Mouse (Mus musculus) spleen, adult 12 weeks (tissue): ENCODE data around the gene Cpne5.
"Not testable (repeated sequence)": the region's sequence is repeated elsewhere in the genome, so short reads cannot be mapped to it uniquely, and the experiment has no call there.

ENCODE experiments used
- DNase-seq: peaks from one replicate; pipeline ENCODE4 v3.0.0; 2022; ENCODE audit warnings: low spot score

Gene Cpne5

DNA sequence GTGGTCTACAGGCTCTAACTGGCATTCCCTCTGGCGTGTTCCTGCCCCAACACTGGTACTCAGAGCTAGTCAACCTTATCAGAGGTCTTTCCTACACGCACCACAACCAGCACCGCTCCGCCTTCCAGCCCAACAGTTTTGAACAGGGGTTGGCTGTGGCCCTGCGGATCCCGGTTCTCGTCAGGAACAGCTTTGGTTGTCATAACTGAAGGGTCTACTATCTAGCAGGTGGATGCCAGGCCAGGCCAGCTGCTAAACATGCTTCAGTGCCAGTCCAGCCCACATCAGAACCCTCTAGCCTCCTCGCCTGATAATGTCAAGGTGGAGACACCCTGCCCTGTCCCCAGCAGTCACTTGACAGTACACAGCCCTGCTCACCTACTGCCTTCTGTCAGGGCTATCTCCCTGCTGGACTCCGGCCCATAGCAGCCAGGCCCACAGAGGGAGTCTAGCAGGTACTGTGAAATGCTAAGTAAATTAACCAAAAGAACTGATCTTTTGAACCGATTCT lies 19.1 kb upstream of the Cpne5 start:
- DNase-seq = no peak

DNA sequence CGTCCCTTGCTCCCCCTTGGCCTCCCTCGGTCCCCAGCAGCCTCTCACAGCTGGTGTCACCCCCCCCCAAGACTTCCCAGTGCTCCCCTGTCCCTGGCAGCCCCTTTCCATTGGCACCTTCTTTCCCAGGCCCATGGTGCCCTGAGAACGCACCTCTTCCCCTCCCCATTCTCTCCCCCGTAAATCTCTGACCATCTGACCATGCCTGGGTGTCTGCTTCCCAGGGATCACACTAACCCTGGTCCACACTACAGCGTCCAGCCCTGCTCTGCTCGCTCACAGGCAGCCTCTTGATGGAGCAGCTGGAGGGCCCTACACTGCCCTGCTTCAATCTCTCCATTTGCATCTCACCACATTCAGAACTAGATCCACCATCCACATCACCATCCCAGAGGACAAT lies 18.5 kb upstream of the Cpne5 start:
- no peak for DNase-seq

DNA sequence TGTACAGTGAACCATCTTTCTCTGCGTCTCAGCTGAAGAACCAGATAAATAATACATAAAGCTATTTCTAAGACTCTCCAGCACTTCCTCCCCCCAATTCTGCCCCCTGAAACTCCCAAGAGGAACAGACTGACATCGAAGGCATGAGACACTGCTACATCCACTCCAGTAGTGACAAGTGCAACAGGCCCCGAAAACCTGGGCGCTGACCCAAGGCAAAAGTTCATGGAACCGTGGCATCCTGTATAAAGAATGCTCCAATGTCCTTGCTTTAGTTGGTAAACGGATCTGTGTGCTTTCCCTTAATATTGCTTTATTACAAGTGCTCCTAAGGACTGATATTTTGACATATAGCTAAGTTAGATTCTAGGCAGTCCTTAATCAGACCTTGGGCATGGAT lies 16.8 kb upstream of the Cpne5 start:
- DNase-seq = not testable (repeated sequence)

DNA sequence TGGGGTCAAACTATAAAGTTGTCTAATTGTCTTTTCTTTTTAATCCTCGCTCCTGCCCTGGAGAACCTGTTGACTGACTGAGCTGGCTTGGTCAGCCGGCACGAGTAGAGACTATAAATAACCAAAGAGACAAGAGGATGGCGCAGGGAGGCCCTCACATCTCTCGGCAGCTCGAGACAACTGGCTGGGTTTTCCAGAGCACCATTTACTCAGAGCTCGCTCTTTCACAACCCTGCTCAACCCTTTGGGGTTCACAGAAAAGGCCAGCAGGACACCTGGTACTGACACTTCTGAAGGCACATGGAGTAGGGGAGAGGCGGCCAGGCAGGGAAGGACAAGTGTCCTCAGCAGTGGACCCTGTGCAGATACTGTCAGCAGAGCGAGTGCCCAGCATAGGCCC lies 15.7 kb upstream of the Cpne5 start:
- DNase-seq = no peak

GRCm38 (mm10) chr17:29253236-29253635 lies 15.3 kb upstream of the Cpne5 start:
- DNase-seq = no peak

GRCm38 (mm10) chr17:29251608-29252390 lies 13.8 kb upstream of the Cpne5 start:
- DNase-seq = no peak

DNA sequence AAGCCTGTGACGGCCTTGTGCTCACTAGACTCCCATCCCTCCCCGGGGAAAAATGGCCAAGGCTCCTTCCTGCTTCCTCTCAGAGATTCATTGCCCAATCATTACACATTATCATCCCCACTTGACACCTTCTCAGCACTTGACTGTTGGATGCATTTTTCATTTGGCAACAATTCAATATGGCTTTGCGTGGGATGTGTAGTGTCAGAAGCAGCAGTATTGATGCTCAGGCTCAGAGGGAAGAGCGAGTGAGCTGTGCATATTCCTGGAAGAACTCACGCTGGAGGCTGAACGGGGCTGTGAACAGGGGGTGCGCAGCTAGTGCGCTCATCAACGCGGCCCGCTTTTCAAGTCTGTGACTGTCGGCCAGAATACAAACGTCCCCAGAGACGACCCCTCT lies 13.0 kb upstream of the Cpne5 start:
- DNase-seq = not testable (repeated sequence)

DNA sequence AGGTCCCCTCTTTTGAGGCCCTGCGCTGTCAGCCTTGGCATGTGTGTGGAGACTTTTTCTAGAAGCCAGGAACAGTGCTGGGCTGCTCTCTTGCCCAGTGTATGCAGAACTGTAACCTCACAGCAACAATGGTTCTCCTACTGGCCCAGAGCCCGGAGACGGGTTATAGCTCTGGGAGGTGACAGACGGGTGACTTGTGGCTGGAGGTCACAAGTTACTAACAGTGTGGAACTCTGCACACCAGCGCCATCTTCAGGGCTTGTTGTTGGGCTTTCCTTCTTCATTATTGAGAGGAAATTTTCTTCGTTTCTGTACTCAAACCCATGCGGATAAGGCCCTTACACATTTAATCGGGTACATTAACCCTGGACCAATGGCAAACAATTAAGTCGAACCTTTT lies 11.5 kb upstream of the Cpne5 start:
- DNase-seq = no peak

- no peak for DNase-seq
Observed at GRCm38 (mm10) chr17:29247881-29248280, 9.9 kb upstream of the Cpne5 start.

GRCm38 (mm10) chr17:29246602-29247001 lies 8.6 kb upstream of the Cpne5 start:
- DNase-seq = no peak

GRCm38 (mm10) chr17:29245725-29246124 lies 7.8 kb upstream of the Cpne5 start:
- no peak for DNase-seq

DNA sequence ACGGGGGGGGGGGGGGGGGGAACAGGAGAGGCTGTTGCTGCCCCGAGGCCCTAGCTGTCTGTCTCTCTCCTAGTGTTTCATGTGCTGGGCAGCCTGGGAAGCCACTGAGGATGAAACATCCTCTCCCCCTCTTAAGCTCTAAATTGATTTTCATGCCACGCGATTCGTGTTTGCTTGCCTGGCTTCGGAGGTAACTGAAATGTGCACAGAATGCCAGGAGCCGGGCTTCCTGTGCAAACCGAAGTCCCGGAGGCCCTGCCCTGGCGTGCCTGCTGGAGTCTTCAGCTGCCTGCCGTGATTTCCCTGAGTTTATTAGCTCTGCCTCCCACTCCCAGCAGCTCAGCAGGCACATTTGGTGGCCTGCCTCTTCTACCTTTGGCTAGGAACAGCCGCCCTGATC lies 6.9 kb upstream of the Cpne5 start:
- no peak for DNase-seq

- no peak for DNase-seq
Observed at GRCm38 (mm10) chr17:29238421-29238945, 516 bp upstream of the Cpne5 start.

DNA sequence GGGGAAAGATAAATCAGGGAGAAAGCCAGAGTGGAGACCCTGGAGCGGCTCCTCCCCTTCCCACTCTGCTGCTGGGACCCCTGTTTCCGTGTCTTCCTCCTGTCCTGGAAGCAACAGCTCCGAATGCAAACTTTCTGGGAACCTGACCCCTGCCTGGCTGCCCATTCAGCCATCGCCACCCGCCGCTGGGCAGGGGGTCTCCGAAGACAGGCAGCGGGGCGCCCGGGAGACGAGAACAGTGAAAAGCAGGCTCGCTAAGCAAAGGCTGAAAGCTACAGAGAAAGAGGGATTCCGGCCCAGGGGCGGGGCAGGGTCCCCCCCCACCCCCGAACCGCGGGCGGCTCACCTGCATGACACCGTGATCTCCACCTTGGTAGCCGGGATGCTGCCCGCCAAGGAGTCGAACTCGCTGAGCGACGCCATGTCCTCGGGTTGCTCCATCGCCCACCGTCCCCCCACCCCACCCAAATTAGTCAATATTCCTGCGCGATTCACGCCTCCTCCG lies 648 bp downstream of the Cpne5 start:
- DNase-seq = no peak

DNA sequence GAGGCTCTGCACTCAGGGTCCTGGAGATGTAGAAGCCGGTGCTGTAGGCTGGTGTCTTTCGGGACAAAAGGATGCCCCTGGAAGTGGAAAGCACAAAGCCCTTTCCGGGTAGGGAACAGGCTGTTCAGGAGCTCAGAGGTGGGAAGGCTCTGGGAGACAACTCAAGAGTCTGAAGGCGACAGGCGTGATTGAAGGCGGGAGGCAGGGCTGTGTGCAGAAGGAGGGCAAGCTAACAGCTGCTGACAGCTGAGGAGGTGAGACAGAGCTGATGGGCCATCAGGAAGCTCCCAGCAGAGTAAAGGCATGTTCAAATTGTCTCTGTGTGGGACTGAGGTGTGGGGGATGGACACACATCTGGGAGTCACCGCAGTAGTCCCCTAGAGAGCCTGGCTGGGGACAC lies 1.9 kb downstream of the Cpne5 start:
- DNase-seq = no peak

GRCm38 (mm10) chr17:29231109-29231508 lies 6.9 kb downstream of the Cpne5 start:
- no peak for DNase-seq

DNA sequence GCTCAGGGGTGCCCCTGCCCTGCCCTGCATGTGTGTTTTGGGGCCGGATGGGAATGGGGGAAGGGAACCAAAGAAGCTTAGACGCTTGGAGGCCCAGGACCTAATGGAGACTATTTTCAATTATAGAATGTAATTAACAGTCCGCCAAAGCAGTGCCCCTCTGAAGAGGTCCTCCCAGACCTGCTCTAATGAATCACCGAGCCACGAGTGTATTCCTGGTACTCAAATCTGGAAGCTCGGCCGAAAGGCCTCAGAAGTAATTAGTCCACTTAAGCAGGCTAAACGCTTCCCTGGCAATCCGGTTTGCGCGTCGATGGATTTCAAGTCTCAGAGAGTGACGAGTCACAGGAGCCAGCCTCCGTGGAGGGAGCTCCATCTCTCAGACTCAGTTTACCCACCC lies 17.3 kb downstream of the Cpne5 start:
- no peak for DNase-seq

GRCm38 (mm10) chr17:29218017-29218416 lies 19.9 kb downstream of the Cpne5 start:
- DNase-seq = no peak

GRCm38 (mm10) chr17:29216078-29216477 lies 21.9 kb downstream of the Cpne5 start:
- DNase-seq = no peak

- DNase-seq = no peak
Observed at GRCm38 (mm10) chr17:29214655-29215054, 23.3 kb downstream of the Cpne5 start.

DNA sequence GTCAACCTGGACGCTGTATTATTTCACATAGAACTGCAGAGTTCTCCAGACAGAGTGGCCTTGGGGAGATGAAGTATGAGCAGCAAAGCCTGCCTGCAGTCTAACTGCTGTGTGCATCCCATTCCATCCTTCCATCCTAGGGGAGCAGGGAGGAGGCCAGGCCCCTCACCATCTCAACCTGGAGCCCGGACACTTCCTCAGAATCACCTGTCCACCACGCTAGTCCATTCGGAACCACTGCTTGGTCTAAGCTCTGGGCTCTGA lies 23.8 kb downstream of the Cpne5 start:
- no peak for DNase-seq

DNA sequence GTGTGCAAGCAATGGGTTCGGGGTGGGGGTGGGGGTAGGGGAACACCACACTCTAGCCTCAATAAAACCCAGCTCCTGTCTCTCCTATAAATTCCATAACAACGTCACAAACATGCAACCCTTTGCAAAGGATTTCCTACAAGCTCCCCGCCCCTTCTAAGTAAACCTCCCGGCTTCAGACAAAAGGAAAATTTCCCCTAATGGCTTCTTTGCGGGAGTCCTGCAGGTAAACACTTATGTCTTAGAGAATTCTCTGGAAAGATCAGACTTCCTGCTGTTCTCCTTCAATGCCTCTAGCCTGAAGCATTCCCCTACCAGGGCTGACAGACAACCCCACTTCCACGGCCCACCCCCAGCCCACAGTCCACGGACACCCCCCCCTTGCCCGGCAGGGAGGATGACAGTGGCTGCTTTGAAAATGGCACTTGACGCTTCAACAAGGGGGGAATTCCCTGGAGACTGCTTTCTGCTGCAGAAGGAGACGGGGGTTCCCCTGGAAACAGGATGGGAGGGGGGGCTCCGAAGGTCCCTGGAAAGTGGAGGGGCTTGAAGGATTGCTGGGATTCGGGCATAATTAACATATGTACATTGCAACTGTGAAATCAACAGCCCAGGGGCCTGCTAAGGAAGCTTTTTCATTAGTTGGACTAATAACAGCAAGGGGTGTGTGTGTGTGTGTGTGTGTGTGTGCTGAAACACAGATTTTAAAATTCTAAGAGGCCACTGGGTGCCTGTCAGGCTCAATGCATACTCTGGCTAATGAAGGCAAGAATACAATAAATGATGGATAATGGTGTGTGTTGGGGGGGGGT lies 24.4 kb downstream of the Cpne5 start:
- DNase-seq = no peak

DNA sequence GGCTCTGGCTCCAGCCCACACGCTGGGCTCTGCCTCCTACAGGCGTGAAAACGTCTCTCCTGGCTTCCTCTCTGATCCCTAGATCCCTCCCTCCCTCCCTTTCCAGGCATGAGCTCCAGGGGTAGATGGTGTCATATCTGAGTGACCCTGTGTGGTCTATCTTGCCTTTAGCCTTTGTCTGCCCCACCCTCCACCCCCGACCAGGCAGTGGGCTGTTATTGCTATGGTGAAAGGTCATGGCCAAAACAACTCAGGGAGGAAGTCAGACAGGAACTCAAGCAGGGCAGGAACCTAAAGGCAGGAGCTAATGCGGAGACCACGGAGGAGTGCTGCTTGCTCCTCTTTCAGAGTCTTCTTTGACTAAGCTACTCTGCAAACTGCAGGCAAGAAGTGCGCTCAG lies 26.1 kb downstream of the Cpne5 start:
- no peak for DNase-seq
